Mouse (Mus musculus) Patski (cell line): ENCODE measurements around the gene Chtop. TPM values are rescaled to one million over a fixed set of nuclear protein-coding genes. Genes with fewer than 3 reads are reported as not detected.

Source experiments
- ATAC-seq: fragments of 100-300 bp; one replicate; pipeline ENCODE4 v1.8.0; 2021
- CTCF ChIA-PET: fragments of 350-600 bp; sonication (Branson Sonifier 250); formaldehyde crosslinking; loops from one replicate; lab custom pipeline; 2022; ENCODE audit warnings: inconsistent platforms; lab: Charles Lee
- POLR2A ChIA-PET: fragments of 350-600 bp; sonication (Branson Sonifier 250); formaldehyde crosslinking; loops from one replicate; lab custom pipeline; 2022; ENCODE audit warnings: antibody characterized with exemption, inconsistent platforms; lab: Charles Lee
- DNase-seq: peaks from one replicate; pipeline ENCODE4 v3.0.0-alpha.2; 2011; ENCODE audit warnings: low read depth, low spot score
- H3K27me3 ChIP-seq: fragments of 371-371 bp; one replicate; pipeline ENCODE4 v1.5.1; 2021
- CTCF ChIP-seq: fragments of 100-300 bp; IDR thresholded peaks from one replicate; pipeline ENCODE4 v1.5.1; 2021
- in situ Hi-C: fragments of 300-500 bp; cut with MboI; formaldehyde crosslinking; loops from 3 replicates; pipeline ENCODE4 v1.11.1; 2018; ENCODE audit warnings: low pct_unique_long_range_greater_than_20kb, mixed read lengths
- polyA plus RNA-seq: library from polyadenylated mRNA; unstranded; gene quantifications from one replicate; pipeline ENCODE4 v1.2.3, GENCODE M21; 2021

The Chtop gene
- polyA plus RNA-seq, 1 experiment from 2014 or later, result 145 TPM

GRCm38 (mm10) chr3:90472213-90472612 lies 37.1 kb downstream of the Chtop start:
- in situ Hi-C loops, result no loop called here
- ChIA-PET CTCF (interaction anchor here (1.0 kb wide), 1 partner anchor 48 kb away, joined by 3 read pairs; no protein-coding TSS in a partner anchor), POLR2A (no interaction called here)
- peak; percentile 33 for ATAC-seq
- no peak for DNase-seq
- H3K27me3 ChIP-seq, result no peaks in the 10 kb centered on the region
- TF ChIP-seq CTCF, result no peak

- DNase-seq (no peak), ATAC-seq (no peak)
- in situ Hi-C loops, result loop anchor here (5.0 to 10.0 kb wide), 2 partner anchors 50 to 203 kb away; partner anchors contain the start of gene Dennd4b
- H3K27me3 ChIP-seq, result peaks cover 13% of the 10 kb centered on the region
- CTCF ChIA-PET, result interaction anchor here (0.5 to 5.6 kb wide), 12 partner anchors 8 to 252 kb away, joined by 3 to 100 read pairs (median 3); no protein-coding TSS in a partner anchor
- no peak for TF ChIP-seq CTCF
- POLR2A ChIA-PET, result interaction anchor here (0.7 kb wide), 1 partner anchor 194 kb away, joined by 3 read pairs; no protein-coding TSS in a partner anchor
Observed at GRCm38 (mm10) chr3:90467618-90468300, 41.5 kb downstream of the Chtop start.

DNA sequence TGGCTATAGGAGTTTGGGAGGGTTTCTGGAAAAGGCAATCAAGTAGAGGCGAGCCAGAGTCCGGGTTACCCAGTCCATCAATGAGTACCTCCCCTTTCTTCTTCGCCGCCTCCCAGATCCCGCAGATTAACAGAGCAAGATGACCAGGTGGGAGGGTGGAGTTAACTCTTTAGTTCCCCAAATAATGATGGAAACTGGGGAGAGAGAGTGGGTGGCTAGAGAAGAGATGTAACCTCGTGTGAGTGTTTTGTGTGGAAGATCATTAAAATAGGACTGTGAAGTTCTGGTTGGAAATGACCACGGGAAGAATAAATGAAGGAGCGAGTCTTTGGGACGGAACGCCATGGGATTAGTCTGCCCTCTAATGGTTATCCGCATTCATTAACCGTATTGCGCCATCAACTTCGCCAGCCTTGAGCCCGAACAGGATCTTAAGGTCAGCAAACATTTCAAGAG lies 43.0 kb downstream of the Chtop start:
- H3K27me3 ChIP-seq, result peaks cover 13% of the 10 kb centered on the region
- in situ Hi-C loops, result loop anchor here (5.0 to 10.0 kb wide), 2 partner anchors 49 to 202 kb away; partner anchors contain the start of gene Dennd4b
- TF ChIP-seq CTCF, result no peak
- DNase-seq (peak; percentile 53), ATAC-seq (peak; percentile 73)
- CTCF ChIA-PET, result interaction anchor here (0.8 to 5.6 kb wide), 13 partner anchors 9 to 251 kb away, joined by 3 to 100 read pairs (median 3); partner anchors contain the start of gene Ints3
- POLR2A ChIA-PET, result interaction anchor here (0.8 to 0.9 kb wide), 2 partner anchors 48 to 53 kb away, joined by 3 to 6 read pairs; no protein-coding TSS in a partner anchor

DNA sequence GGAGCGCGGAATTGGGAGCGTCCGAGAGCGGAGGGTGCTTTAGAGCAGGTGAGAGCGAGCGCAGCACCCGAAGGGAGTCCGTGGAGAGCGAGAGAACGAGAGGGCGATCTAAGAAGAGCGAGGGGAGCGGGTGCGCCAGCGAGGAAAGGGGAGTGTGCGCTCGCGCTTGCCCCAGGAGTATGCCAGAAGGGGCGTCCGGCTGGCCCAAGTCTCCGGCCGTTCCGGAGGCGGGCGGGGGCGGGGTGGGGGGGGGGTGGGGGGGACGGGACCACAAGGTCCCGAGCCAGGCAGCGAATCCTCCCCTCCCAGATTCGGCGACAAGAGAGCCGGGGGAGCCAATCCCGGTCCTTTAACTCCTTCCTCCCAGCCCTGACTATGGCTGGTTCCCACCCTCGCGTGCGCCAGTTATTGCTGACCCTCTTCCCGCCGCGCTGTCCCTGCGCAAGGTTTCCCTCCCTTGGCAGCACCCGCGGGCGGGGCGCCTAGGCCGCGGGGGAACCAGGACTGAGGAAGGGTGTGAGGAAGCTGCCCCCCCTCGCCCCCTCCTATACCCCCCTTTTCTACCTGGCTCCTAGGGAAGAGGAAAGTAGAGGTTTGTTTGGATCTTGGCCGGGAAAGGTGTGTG lies 43.5 kb downstream of the Chtop start, which contains the start of gene Npr1:
Gene Npr1 (minus strand): TSS at position 181 of the 625 bp plus-strand sequence.
- CTCF ChIA-PET, result interaction anchor here (1.1 to 2.4 kb wide), 4 partner anchors 32 to 63 kb away, joined by 3 to 7 read pairs (median 4); partner anchors contain the start of gene Ints3
- in situ Hi-C loops, result loop anchor here (5.0 to 10.0 kb wide), 2 partner anchors 48 to 201 kb away; partner anchors contain the start of gene Dennd4b
- POLR2A ChIA-PET, result interaction anchor here (0.9 kb wide), 1 partner anchor 53 kb away, joined by 6 read pairs; no protein-coding TSS in a partner anchor
- no peak for TF ChIP-seq CTCF
- H3K27me3 ChIP-seq, result peaks cover 13% of the 10 kb centered on the region
- ATAC-seq (peak; percentile 38), DNase-seq (no peak)

DNA sequence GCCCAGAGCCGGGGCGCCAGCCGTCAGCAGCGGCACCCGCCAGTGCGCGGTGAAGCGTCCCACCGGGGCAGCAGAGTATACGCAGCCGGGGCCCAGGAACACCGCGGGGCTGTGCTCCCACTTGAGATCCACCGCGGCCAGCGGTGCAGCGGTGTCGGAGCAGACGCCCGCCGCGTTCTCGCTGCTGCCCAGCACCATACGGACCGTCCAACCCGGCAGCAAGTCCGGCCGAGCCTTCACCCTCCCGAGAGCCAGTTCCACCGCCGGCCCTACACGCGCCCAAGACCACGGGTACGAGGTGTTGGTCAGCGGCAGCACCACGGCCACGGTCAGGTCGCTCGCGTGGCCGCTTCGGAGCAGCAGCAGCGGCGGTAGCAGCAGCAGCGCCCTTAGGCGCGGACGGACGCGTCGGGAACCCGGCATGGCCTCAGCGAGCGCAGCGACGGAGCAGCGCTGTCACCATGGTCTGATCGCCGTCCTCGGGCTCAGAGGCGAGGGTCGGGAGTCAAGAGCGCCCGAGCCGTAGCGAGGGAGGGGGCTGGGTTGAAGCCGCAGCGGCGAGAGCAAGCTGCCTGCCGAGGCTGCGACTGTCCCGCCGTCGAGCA lies 44.1 kb downstream of the Chtop start:
- ChIA-PET CTCF (interaction anchor here (0.9 to 2.4 kb wide), 6 partner anchors 10 to 181 kb away, joined by 3 to 5 read pairs (median 4); partner anchors contain the start of gene Ints3), POLR2A (interaction anchor here (1.3 kb wide), 1 partner anchor 9 kb away, joined by 3 read pairs; no protein-coding TSS in a partner anchor)
- H3K27me3 ChIP-seq, result peaks cover 13% of the 10 kb centered on the region
- DNase-seq (no peak), ATAC-seq (no peak)
- in situ Hi-C loops, result loop anchor here (5.0 to 10.0 kb wide), 2 partner anchors 48 to 200 kb away; partner anchors contain the start of gene Dennd4b
- no peak for TF ChIP-seq CTCF

GRCm38 (mm10) chr3:90464552-90465080 lies 44.7 kb downstream of the Chtop start:
- in situ Hi-C loops, result loop anchor here (5.0 to 10.0 kb wide), 2 partner anchors 47 to 200 kb away; partner anchors contain the start of gene Dennd4b
- POLR2A ChIA-PET, result interaction anchor here (1.3 kb wide), 1 partner anchor 8 kb away, joined by 3 read pairs; no protein-coding TSS in a partner anchor
- no peak for ATAC-seq
- CTCF ChIA-PET, result interaction anchor here (0.9 to 2.4 kb wide), 7 partner anchors 10 to 181 kb away, joined by 3 to 10 read pairs (median 4); partner anchors contain the start of gene Ints3
- H3K27me3 ChIP-seq, result peaks cover 13% of the 10 kb centered on the region
- no peak for DNase-seq
- TF ChIP-seq CTCF, result no peak

GRCm38 (mm10) chr3:90462579-90462978 lies 46.7 kb downstream of the Chtop start:
- ATAC-seq, result no peak
- DNase-seq, result no peak
- ChIA-PET CTCF (interaction anchor here (2.3 kb wide), 1 partner anchor 50 kb away, joined by 10 read pairs; no protein-coding TSS in a partner anchor), POLR2A (no interaction called here)
- H3K27me3 ChIP-seq, result peaks cover 13% of the 10 kb centered on the region
- in situ Hi-C loops, result loop anchor here (10.0 kb wide), 1 partner anchor 198 kb away; the partner anchor contains the start of gene Dennd4b
- no peak for TF ChIP-seq CTCF

- in situ Hi-C loops, result loop anchor here (10.0 kb wide), 1 partner anchor 197 kb away; the partner anchor contains the start of gene Dennd4b
- CTCF ChIA-PET, result interaction anchor here (3.5 kb wide), 1 partner anchor 50 kb away, joined by 15 read pairs; no protein-coding TSS in a partner anchor
- ATAC-seq (no peak), DNase-seq (no peak)
- peaks cover 13% of the 10 kb centered on the region for H3K27me3 ChIP-seq
- TF ChIP-seq CTCF, result no peak
- POLR2A ChIA-PET, result no interaction called here
Observed at GRCm38 (mm10) chr3:90461935-90462334, 47.4 kb downstream of the Chtop start.

GRCm38 (mm10) chr3:90460315-90460714 lies 49.0 kb downstream of the Chtop start:
- in situ Hi-C loops, result loop anchor here (10.0 kb wide), 1 partner anchor 196 kb away; the partner anchor contains the start of gene Dennd4b
- POLR2A ChIA-PET, result interaction anchor here (1.1 to 1.4 kb wide), 2 partner anchors 26 to 34 kb away, joined by 3 read pairs; partner anchors contain the start of gene Ints3
- CTCF ChIA-PET, result interaction anchor here (1.3 to 3.5 kb wide), 3 partner anchors 8 to 48 kb away, joined by 4 to 15 read pairs (median 7); no protein-coding TSS in a partner anchor
- DNase-seq (no peak), ATAC-seq (no peak)
- peaks cover 10% of the 10 kb centered on the region for H3K27me3 ChIP-seq
- no peak for TF ChIP-seq CTCF
